Mouse (Mus musculus): ENCODE measurements at regions not wholly inside any gene's neighbourhood (a gene's known extent, or its start where the extent isn't known, plus 50 kb on each side); places are given as distances from the start of the nearest gene placed in this dataset.

- DNase-seq (ENCODE audit: extremely low read depth, insufficient read length, low spot score), result no peak
Measured at GRCm38 (mm10) chr9:90369568-90369967, 99.0 kb upstream of the Tbc1d2b start.

GRCm38 (mm10) chr9:90367745-90368144, 97.1 kb upstream of the Tbc1d2b start:
- no peak for DNase-seq (ENCODE audit: extremely low read depth, insufficient read length, low spot score)

GRCm38 (mm10) chr9:90326531-90326930, 55.9 kb upstream of the Tbc1d2b start:
- DNase-seq (ENCODE audit: extremely low read depth, insufficient read length, low spot score), result no peak

Data from 3134 (cell line).